Mouse (Mus musculus): ENCODE measurements around the gene Hnf1a.

DNA sequence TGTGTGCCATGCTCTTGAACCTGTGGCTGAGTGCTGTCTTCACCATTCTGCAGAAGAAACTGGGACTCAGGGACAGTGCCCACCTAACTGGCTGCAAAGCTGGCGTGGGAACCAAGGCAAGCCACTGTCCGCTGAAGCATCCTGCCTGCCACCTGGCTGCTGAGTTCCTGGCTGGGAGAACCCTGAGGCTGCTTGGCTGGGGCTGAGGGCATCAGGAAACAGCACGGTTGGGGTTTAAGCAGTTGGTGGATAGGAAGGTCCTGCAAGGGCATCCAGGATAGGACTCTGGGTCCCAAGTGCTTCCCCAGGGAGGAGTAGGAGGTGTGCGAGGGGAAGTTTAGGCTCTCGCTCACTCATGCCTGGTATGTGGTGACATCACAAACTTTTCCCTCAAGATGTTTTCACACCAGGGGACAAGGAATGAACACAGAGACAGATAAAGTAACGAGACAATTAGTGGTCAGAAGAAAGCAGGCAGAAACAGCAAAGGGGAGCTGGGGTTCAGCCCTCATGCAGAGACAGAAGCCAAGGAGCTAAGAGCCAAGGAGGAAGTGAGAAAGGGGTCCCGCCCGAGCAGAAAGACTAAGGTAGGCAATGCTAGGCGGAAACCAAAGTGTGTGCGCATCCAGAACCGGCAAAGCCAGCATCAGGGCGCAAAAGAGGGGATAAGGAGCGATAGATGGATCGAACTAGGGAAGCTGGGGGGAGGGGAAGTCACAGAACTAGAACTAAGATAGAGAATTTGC lies 3.2 kb downstream of the Hnf1a start:
- no peak for TF ChIP-seq EP300 (IDR thresholded peaks at IDR 0.05; ENCODE audit: insufficient read depth, low read depth, low read length)
- no peak for TF ChIP-seq CTCF (IDR thresholded peaks at IDR 0.05)
- no peak for TF ChIP-seq POLR2A (IDR thresholded peaks at IDR 0.05; ENCODE audit: insufficient read depth, low read depth, low read length)
